ENCODE assay signal across 10 mouse cellular contexts in the genomic region with DNA sequence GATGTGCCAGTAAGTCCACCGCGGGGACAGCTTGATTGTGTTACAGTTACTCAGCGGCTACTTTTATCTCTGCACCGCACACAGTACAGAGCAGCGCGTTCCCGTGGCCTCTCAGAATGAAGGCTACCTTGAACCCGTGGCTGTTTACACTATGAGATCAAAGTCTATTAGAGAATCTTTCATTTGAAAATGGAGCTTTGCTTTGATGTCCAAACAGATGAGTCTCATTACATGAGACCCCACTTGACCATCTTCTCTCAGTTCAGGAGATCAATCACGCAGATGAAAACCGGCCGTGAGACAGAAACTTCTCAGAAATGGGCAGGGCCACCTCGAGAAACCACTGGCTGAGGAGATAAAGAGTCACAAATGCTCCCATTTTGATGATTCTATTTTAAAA. TPM values are rescaled to one million over a fixed set of nuclear protein-coding genes. Genes with fewer than 3 reads are reported as not detected.
DNase-seq lines count a peak whose midpoint lies in the region; ATAC-seq lines count a peak whose summit lies in the region.
"Had no signal": no experiment of that assay in that cellular context is flagged by ENCODE, and none has a peak within 500 bp of the region (broad histone marks: within the 10 kb centered on the region; RNA-seq: fewer than 3 reads in every experiment).

No protein-coding gene starts in this region.

- 66% methylated on average over 12 of the region's 12 CpGs for WGBS in hindbrain, embryonic 15.5 days
- whole genome bisulfite sequencing in hindbrain, embryonic 10.5 days: 62% methylated on average over 12 of the region's 12 CpGs
- 35% methylated on average over 12 of the region's 12 CpGs for WGBS in embryonic facial prominence, embryonic 15.5 days
- 5% methylated on average over 12 of the region's 12 CpGs for WGBS in liver, embryonic 15.5 days (ENCODE audit: insufficient replicate concordance)

- intact Hi-C loops in gastrocnemius, postnatal 36 days (cut with DNase I): no loop called here

- ATAC-seq in hindbrain, embryonic 15.5 days (ENCODE audit: low FRiP score, low read depth): no peak; the same call in 1 of the 2 replicates
- no peak for ATAC-seq in embryonic facial prominence, embryonic 15.5 days (ENCODE audit: insufficient number of reproducible peaks, low FRiP score, low TSS enrichment, low read depth)
- ATAC-seq in liver, embryonic 15.5 days (ENCODE audit: insufficient read depth): peak; percentile 90

- no peak overlapping the region for H3K9ac ChIP-seq in hindbrain, embryonic 15.5 days
- H3K9ac ChIP-seq in embryonic facial prominence, embryonic 15.5 days: no peak overlapping the region
- H3K9ac ChIP-seq in liver, embryonic 15.5 days: 0 out of 2 replicates have a peak overlapping the region, but pooled peaks have one; percentile 32

- H3K4me3 ChIP-seq in hindbrain, embryonic 15.5 days: no peak overlapping the region
- H3K4me3 ChIP-seq in hindbrain, embryonic 10.5 days: no peak overlapping the region
- H3K4me3 ChIP-seq in embryonic facial prominence, embryonic 15.5 days (replicated peaks): no peak overlapping the region
- peak overlapping the region; percentile 57 for H3K4me3 ChIP-seq in liver, embryonic 15.5 days (replicated peaks)

- no peaks in the 10 kb centered on the region for H3K9me3 ChIP-seq in hindbrain, embryonic 15.5 days
- H3K9me3 ChIP-seq in hindbrain, embryonic 10.5 days: no peaks in the 10 kb centered on the region
- no peaks in the 10 kb centered on the region for H3K9me3 ChIP-seq in embryonic facial prominence, embryonic 15.5 days (replicated peaks)
- H3K9me3 ChIP-seq in liver, embryonic 15.5 days (replicated peaks): no peaks in the 10 kb centered on the region

- no peak overlapping the region for H3K27ac ChIP-seq in hindbrain, embryonic 15.5 days (replicated peaks)
- H3K27ac ChIP-seq in hindbrain, embryonic 10.5 days: no peak overlapping the region
- no peak overlapping the region for H3K27ac ChIP-seq in embryonic facial prominence, embryonic 15.5 days (replicated peaks)
- H3K27ac ChIP-seq in liver, embryonic 15.5 days (replicated peaks): peak overlapping the region; percentile 80

- no peak for DNase-seq in hindbrain, embryonic 10.5 days (ENCODE audit: low spot score)
- peak; percentile 62 for DNase-seq in c-Kit-negative CD71-positive TER-119-positive erythroid progenitor cells, embryonic 14.5 days (ENCODE audit: low read depth, low spot score)
- DNase-seq in gastrocnemius, postnatal 36 days: no peak
- no peak for DNase-seq in right cerebral cortex, adult 2 months (ENCODE audit: low spot score in 2 of 2)
- no peak for DNase-seq in gastrocnemius, adult 8-10 months (ENCODE audit: low spot score in 2 of 2)

- H3K4me1 ChIP-seq in hindbrain, embryonic 15.5 days (replicated peaks): peaks cover 6% of the 10 kb centered on the region; the same call in 1 of the 2 replicates
- peaks cover 7% of the 10 kb centered on the region for H3K4me1 ChIP-seq in hindbrain, embryonic 10.5 days (replicated peaks)
- no peaks in the 10 kb centered on the region for H3K4me1 ChIP-seq in embryonic facial prominence, embryonic 15.5 days
- peaks cover 25% of the 10 kb centered on the region for H3K4me1 ChIP-seq in liver, embryonic 15.5 days (replicated peaks)

- H3K36me3 ChIP-seq in hindbrain, embryonic 15.5 days: no peaks in the 10 kb centered on the region
- no peaks in the 10 kb centered on the region for H3K36me3 ChIP-seq in hindbrain, embryonic 10.5 days
- H3K36me3 ChIP-seq in embryonic facial prominence, embryonic 15.5 days: no peaks in the 10 kb centered on the region
- H3K36me3 ChIP-seq in liver, embryonic 15.5 days (replicated peaks): no peaks in the 10 kb centered on the region

- H3K27me3 ChIP-seq in hindbrain, embryonic 15.5 days: no peaks in the 10 kb centered on the region
- no peaks in the 10 kb centered on the region for H3K27me3 ChIP-seq in hindbrain, embryonic 10.5 days (ENCODE audit: insufficient read depth, poor library complexity, severe bottlenecking)
- no peaks in the 10 kb centered on the region for H3K27me3 ChIP-seq in embryonic facial prominence, embryonic 15.5 days
- H3K27me3 ChIP-seq in liver, embryonic 15.5 days: no peaks in the 10 kb centered on the region

- peak overlapping the region; percentile 61; the same call in 1 of the 2 replicates for H3K4me2 ChIP-seq in hindbrain, embryonic 15.5 days
- peak overlapping the region; percentile 76 for H3K4me2 ChIP-seq in embryonic facial prominence, embryonic 15.5 days (replicated peaks)
- peak overlapping the region; percentile 85 for H3K4me2 ChIP-seq in liver, embryonic 15.5 days

RNA-seq across cellular contexts. Expression of a gene that starts 23.8 kb away (rescaled TPM):
- polyA plus RNA-seq in hindbrain, embryonic 15.5 days (2015; fragmentation: Nextera tagmentation; extraction: Ambion mirVana): not detected in 2 replicates
- polyA plus RNA-seq in hindbrain, embryonic 10.5 days (2016; fragmentation: Nextera tagmentation; extraction: Ambion mirVana): not detected in 2 replicates
- not detected in 2 replicates for polyA plus RNA-seq in embryonic facial prominence, embryonic 15.5 days (2015; fragmentation: Nextera tagmentation; extraction: Ambion mirVana)
- not detected in 2 replicates for polyA plus RNA-seq in liver, embryonic 15.5 days (2015; fragmentation: Nextera tagmentation; extraction: Ambion mirVana)
- not detected for total RNA-seq in gastrocnemius, postnatal 36 days (2021)
- not detected for total RNA-seq in gastrocnemius, adult 8-10 months (2022)
- total RNA-seq: layer of hippocampus, postnatal 25 days had no signal
- polyA plus RNA-seq: spleen, adult 2 months had no signal
